Mouse (Mus musculus): ENCODE results near the gene Tmem196. TPM values are rescaled to one million over a fixed set of nuclear protein-coding genes. Genes with fewer than 3 reads are reported as not detected.

Tmem196 gene
- polyA plus RNA-seq (2012; rRNA removed): not detected in 2 replicates

- Histone ChIP-seq H3K4me3 (ENCODE audit: control insufficient read depth, low read depth, low read length) (peak within 1 kb of the TSS; percentile 19), H3K36me3 (ENCODE audit: control insufficient read depth, insufficient read depth, low read length) (no peaks in the 10 kb centered on the region), H3K4me1 (ENCODE audit: control insufficient read depth, insufficient read depth, low read length) (peaks cover 3% of the 10 kb centered on the region; the same call in 1 of the 2 replicates), H3K27ac (ENCODE audit: control insufficient read depth, insufficient read depth, low read depth, low read length) (no peak within 1 kb of the TSS), H3K27me3 (ENCODE audit: control insufficient read depth, insufficient read depth, low read length) (no peaks in the 10 kb centered on the region)
- TF ChIP-seq POLR2A (IDR thresholded peaks at IDR 0.05; ENCODE audit: control insufficient read depth, low read depth, low read length) (no peak), CTCF (IDR thresholded peaks at IDR 0.05; ENCODE audit: control insufficient read depth, insufficient read depth, insufficient replicate concordance, low read depth, low read length) (no peak)
Observed at GRCm38 (mm10) chr12:119945589-119946310, at the start of gene Tmem196. Tmem196 (plus strand) TSS chr12:119945822.

GRCm38 (mm10) chr12:119946311-119946692 is 680 bp downstream of the Tmem196 start:
- H3K36me3 ChIP-seq (ENCODE audit: control insufficient read depth, insufficient read depth, low read length): no peaks in the 10 kb centered on the region
- H3K27ac ChIP-seq (ENCODE audit: control insufficient read depth, insufficient read depth, low read depth, low read length): no peak overlapping the region
- H3K4me1 ChIP-seq (ENCODE audit: control insufficient read depth, insufficient read depth, low read length): peaks cover 3% of the 10 kb centered on the region; the same call in 1 of the 2 replicates
- TF ChIP-seq CTCF (IDR thresholded peaks at IDR 0.05; ENCODE audit: control insufficient read depth, insufficient read depth, insufficient replicate concordance, low read depth, low read length) (no peak), POLR2A (IDR thresholded peaks at IDR 0.05; ENCODE audit: control insufficient read depth, low read depth, low read length) (no peak)
- peak overlapping the region; percentile 19 for H3K4me3 ChIP-seq (ENCODE audit: control insufficient read depth, low read depth, low read length)
- no peaks in the 10 kb centered on the region for H3K27me3 ChIP-seq (ENCODE audit: control insufficient read depth, insufficient read depth, low read length)

GRCm38 (mm10) chr12:119957041-119957440 is 11.4 kb downstream of the Tmem196 start:
- H3K27ac ChIP-seq (ENCODE audit: control insufficient read depth, insufficient read depth, low read depth, low read length): no peak overlapping the region
- H3K36me3 ChIP-seq (ENCODE audit: control insufficient read depth, insufficient read depth, low read length): no peaks in the 10 kb centered on the region
- TF ChIP-seq POLR2A (IDR thresholded peaks at IDR 0.05; ENCODE audit: control insufficient read depth, low read depth, low read length): no peak
- TF ChIP-seq CTCF (IDR thresholded peaks at IDR 0.05; ENCODE audit: control insufficient read depth, insufficient read depth, insufficient replicate concordance, low read depth, low read length): no peak
- no peak overlapping the region for H3K4me3 ChIP-seq (ENCODE audit: control insufficient read depth, low read depth, low read length)
- H3K27me3 ChIP-seq (ENCODE audit: control insufficient read depth, insufficient read depth, low read length): no peaks in the 10 kb centered on the region
- H3K4me1 ChIP-seq (ENCODE audit: control insufficient read depth, insufficient read depth, low read length): no peaks in the 10 kb centered on the region

- Histone ChIP-seq H3K4me1 (ENCODE audit: control insufficient read depth, insufficient read depth, low read length) (no peaks in the 10 kb centered on the region), H3K4me3 (ENCODE audit: control insufficient read depth, low read depth, low read length) (no peak overlapping the region), H3K36me3 (ENCODE audit: control insufficient read depth, insufficient read depth, low read length) (no peaks in the 10 kb centered on the region), H3K27me3 (ENCODE audit: control insufficient read depth, insufficient read depth, low read length) (no peaks in the 10 kb centered on the region), H3K27ac (ENCODE audit: control insufficient read depth, insufficient read depth, low read depth, low read length) (no peak overlapping the region)
- TF ChIP-seq CTCF (IDR thresholded peaks at IDR 0.05; ENCODE audit: control insufficient read depth, insufficient read depth, insufficient replicate concordance, low read depth, low read length): no peak
- no peak for TF ChIP-seq POLR2A (IDR thresholded peaks at IDR 0.05; ENCODE audit: control insufficient read depth, low read depth, low read length)
Observed at GRCm38 (mm10) chr12:119960730-119961129, 15.1 kb downstream of the Tmem196 start.

- no peak overlapping the region for H3K4me3 ChIP-seq (ENCODE audit: control insufficient read depth, low read depth, low read length)
- no peaks in the 10 kb centered on the region for H3K4me1 ChIP-seq (ENCODE audit: control insufficient read depth, insufficient read depth, low read length)
- TF ChIP-seq CTCF (IDR thresholded peaks at IDR 0.05; ENCODE audit: control insufficient read depth, insufficient read depth, insufficient replicate concordance, low read depth, low read length): no peak
- H3K36me3 ChIP-seq (ENCODE audit: control insufficient read depth, insufficient read depth, low read length): no peaks in the 10 kb centered on the region
- H3K27ac ChIP-seq (ENCODE audit: control insufficient read depth, insufficient read depth, low read depth, low read length): no peak overlapping the region
- H3K27me3 ChIP-seq (ENCODE audit: control insufficient read depth, insufficient read depth, low read length): no peaks in the 10 kb centered on the region
Observed at GRCm38 (mm10) chr12:119965373-119965772, 19.8 kb downstream of the Tmem196 start.

- no peak overlapping the region for H3K27ac ChIP-seq (ENCODE audit: control insufficient read depth, insufficient read depth, low read depth, low read length)
- no peak overlapping the region for H3K4me3 ChIP-seq (ENCODE audit: control insufficient read depth, low read depth, low read length)
- H3K36me3 ChIP-seq (ENCODE audit: control insufficient read depth, insufficient read depth, low read length): no peaks in the 10 kb centered on the region
- no peaks in the 10 kb centered on the region for H3K27me3 ChIP-seq (ENCODE audit: control insufficient read depth, insufficient read depth, low read length)
- no peaks in the 10 kb centered on the region for H3K4me1 ChIP-seq (ENCODE audit: control insufficient read depth, insufficient read depth, low read length)
- TF ChIP-seq CTCF (IDR thresholded peaks at IDR 0.05; ENCODE audit: control insufficient read depth, insufficient read depth, insufficient replicate concordance, low read depth, low read length): no peak
- no peak for TF ChIP-seq POLR2A (IDR thresholded peaks at IDR 0.05; ENCODE audit: control insufficient read depth, low read depth, low read length)
Observed at GRCm38 (mm10) chr12:119970068-119970467, 24.4 kb downstream of the Tmem196 start.

- Histone ChIP-seq H3K4me3 (ENCODE audit: control insufficient read depth, low read depth, low read length) (no peak overlapping the region), H3K4me1 (ENCODE audit: control insufficient read depth, insufficient read depth, low read length) (no peaks in the 10 kb centered on the region), H3K36me3 (ENCODE audit: control insufficient read depth, insufficient read depth, low read length) (no peaks in the 10 kb centered on the region), H3K27ac (ENCODE audit: control insufficient read depth, insufficient read depth, low read depth, low read length) (no peak overlapping the region), H3K27me3 (ENCODE audit: control insufficient read depth, insufficient read depth, low read length) (no peaks in the 10 kb centered on the region)
- no peak for TF ChIP-seq CTCF (IDR thresholded peaks at IDR 0.05; ENCODE audit: control insufficient read depth, insufficient read depth, insufficient replicate concordance, low read depth, low read length)
- TF ChIP-seq POLR2A (IDR thresholded peaks at IDR 0.05; ENCODE audit: control insufficient read depth, low read depth, low read length): no peak
Observed at GRCm38 (mm10) chr12:119981731-119982130, 36.1 kb downstream of the Tmem196 start.

Data from testis, adult 2 months (tissue).